Mouse (Mus musculus) thymus, postnatal 0 days (tissue): ENCODE measurements around the gene Cmss1. TPM values are rescaled to one million over a fixed set of nuclear protein-coding genes. Genes with fewer than 3 reads are reported as not detected.

Experiments
- DNase-seq: peaks from one replicate; pipeline ENCODE4 v3.0.0-alpha.2; 2015; ENCODE audit warnings: low spot score
- polyA plus RNA-seq: library from polyadenylated mRNA; unstranded; fragments of >200 nt; fragmentation: Nextera tagmentation; extraction: Ambion mirVana; gene quantifications from 2 replicates; pipeline ENCODE4 v1.2.1, GENCODE M21; 2015

Cmss1 gene
- polyA plus RNA-seq, 1 experiment from 2014 or later: 55.4 TPM

DNA sequence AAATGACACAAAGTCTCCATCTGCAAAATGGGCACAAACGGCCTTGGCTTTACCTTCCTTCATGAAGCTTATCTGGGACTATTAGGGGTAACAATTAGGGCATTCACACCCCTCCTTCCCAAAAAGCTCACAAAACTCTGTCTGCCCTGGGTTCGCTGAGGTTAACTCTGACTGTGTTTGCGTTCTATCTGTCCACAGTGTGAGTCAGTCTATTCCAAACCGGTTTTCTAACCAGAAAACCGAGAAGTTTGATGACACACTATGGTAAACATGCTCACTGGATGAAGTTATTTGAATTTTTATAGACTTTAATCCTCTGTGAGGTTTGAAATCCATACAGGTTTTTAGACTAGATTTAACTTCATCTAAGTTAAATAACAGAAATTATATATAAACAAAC is 81.6 kb downstream of the Cmss1 start:
- DNase-seq: no peak

GRCm38 (mm10) chr16:57515636-57516035 is 91.0 kb downstream of the Cmss1 start:
- DNase-seq: no peak

- no peak for DNase-seq
Measured at GRCm38 (mm10) chr16:57514371-57514770, 92.3 kb downstream of the Cmss1 start.

DNA sequence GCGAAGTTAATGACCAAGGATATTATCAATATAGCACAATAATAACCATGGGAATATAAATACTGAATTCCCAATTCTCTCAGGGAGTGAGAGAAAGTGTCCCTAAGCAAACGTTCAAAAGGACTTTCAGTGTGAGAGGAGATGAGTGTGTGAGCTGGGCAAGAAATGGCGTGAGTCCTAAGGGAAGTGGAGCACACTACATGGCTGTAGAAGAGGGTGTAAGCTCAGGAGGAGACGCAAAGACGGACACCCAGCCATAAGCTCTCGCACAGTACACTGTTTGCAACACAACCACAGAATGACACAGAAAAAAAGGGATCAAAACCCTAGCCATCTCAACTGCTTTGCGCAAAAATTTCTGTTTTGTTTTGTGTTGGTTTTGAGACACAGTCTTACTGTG is 93.1 kb downstream of the Cmss1 start:
- no peak for DNase-seq

- DNase-seq: no peak
Measured at GRCm38 (mm10) chr16:57509099-57509498, 97.6 kb downstream of the Cmss1 start.

GRCm38 (mm10) chr16:57508351-57508750 is 98.3 kb downstream of the Cmss1 start:
- DNase-seq: no peak

- DNase-seq: no peak
Measured at GRCm38 (mm10) chr16:57506133-57506532, 100.5 kb downstream of the Cmss1 start.

GRCm38 (mm10) chr16:57504728-57505127 is 101.9 kb downstream of the Cmss1 start:
- no peak for DNase-seq

GRCm38 (mm10) chr16:57502761-57503160 is 103.9 kb downstream of the Cmss1 start:
- no peak for DNase-seq

DNA sequence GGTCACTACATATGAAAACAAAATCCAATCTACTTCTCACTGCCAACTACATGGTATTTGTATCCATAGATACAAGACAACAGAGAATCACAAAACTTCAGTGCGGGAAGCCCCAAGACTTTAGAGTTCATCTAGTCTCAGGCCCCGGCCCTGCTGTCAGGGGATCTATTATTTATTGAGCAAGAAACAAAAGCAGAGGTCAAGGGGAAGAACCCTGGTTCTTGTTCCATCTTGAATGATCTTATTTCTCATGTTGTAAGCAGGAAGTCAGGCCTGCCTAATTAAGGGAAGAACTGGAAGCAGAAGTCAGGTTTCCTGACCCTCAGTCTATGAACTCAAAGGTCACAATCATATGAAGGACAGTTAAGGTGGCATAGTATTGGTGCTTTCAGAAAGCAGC is 104.4 kb downstream of the Cmss1 start:
- no peak for DNase-seq

DNA sequence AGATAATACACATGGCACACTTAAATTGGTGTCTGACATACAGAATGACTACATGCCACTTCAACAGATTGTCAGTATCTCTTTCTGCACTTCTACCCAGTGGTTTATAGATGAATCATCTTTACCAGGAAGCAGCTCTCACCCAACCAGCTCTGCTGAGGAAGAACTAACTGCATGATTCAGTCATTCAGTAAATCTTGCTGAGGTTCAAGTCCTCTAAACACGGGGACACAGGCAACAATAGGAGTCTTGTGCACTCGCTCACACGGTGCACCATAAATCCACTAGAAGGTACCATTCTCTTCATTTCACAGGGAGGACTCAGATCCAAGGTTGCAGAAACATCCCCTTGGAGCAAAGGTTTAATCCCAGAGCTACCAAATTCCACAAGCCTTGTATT is 105.8 kb downstream of the Cmss1 start:
- DNase-seq: peak; percentile 4

DNA sequence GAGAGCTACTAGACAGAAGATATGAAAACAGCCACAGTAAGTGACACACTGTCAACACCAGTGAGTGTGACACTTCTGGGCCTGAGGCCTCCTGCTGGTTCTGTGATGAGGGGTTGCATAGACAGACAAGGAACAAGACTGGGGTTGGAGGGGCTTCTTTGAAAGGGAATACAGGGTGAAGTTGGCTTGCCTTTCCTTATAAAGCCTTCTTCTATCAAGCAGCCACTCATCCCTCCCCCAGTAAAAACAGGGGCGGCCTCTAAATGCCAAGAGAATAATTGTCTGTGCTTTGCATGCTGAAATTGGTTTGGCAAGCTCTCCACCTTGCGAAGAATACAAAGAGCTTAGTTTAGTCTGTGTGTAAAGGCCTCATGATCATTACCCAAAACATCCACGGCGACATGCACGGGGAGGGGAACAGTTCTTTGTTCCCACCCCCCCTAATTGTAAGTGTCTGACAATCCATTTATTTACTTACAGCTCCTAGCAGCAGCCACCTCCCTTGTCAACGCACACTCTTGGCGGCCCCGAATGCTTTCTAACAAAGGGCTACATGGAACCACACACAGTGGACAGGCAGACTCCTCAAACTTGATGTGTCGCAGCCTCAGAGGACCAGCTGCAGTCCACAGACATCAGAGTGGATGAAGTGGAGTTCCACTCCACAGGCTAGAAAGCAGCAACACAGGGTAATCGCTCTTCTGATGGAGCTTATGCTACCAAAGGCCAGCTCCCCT is 110.1 kb downstream of the Cmss1 start:
- DNase-seq: no peak

- DNase-seq: peak; percentile 20
Measured at GRCm38 (mm10) chr16:57495476-57496203, 111.0 kb downstream of the Cmss1 start.

- no peak for DNase-seq
Measured at GRCm38 (mm10) chr16:57491853-57492252, 114.8 kb downstream of the Cmss1 start.

DNA sequence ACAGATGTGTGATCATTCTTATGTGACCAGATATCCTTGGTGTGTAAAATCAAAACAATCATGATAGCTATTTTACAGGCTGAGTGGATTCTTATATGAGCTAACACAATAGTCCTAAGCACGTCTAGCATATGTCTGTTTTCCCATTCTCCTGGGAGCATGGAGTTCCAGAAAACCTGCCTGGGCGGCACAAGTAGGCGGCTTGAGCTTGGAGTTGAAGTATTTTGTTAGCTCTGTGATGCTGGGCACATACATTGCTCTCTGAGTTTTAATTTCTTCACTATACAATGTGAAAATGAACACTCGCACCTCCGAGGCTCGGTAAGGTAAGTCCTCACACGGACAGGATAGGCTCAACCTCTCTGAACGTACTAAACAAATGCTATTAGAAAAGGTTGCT is 116.0 kb downstream of the Cmss1 start:
- DNase-seq: no peak

- DNase-seq: no peak
Measured at GRCm38 (mm10) chr16:57488661-57489060, 118.0 kb downstream of the Cmss1 start.

DNA sequence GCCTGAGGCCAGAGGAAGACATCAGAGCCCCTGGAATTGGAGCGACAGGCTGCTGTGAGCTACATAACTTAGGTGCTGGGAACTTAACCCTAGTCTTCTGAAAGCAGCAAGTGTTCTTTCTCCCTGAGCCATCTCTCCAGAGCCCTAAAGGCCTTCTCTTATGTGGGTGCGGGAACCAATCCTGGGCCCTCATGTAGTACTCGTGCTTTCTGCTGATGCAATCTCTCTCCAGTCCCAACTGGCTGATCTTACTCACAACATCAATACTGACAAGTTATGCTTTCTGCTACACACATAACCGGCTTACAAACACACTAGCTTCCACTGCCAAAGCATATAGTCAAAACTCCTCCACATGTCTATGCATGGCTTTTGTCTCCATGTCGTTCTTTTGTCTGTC is 120.4 kb downstream of the Cmss1 start:
- no peak for DNase-seq

DNA sequence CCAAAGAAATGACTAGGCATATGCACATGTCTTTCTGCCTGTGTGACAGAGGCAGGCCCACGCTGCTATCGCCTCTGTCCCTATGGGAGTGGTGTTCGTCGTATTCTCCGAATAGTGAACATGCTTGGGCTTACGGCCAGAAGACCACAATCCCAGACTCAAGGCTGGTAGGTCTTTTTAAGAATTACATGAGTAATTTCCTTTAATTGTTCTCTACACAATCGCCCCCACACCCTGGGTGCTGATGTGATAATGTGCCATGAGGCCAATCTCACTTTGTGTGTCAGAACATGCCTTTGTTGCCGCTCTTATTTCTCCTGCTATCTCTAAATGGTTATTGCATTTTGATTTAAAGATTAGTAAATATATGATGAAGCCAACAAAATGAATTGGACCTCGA is 121.4 kb downstream of the Cmss1 start:
- DNase-seq: no peak

- DNase-seq: no peak
Measured at GRCm38 (mm10) chr16:57484043-57484795, 122.4 kb downstream of the Cmss1 start.

DNA sequence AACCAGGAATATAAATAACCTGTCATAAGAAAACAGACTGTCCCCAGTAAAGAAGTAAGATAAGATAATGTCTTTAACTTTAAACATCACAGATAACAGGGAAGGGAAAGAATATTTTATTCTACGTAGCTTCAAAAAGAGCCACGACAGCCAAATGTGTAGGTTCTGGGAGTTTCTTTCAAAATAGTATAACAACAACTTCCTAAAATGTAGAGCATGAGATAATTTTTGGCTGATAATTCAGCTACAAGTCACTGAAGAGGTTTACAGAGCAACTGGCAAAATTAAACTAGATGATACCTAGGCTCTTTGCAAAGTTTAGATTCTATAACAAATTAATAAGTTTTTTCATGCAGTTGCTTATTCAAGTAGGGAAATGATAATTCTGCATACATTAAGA is 123.2 kb downstream of the Cmss1 start:
- no peak for DNase-seq

DNA sequence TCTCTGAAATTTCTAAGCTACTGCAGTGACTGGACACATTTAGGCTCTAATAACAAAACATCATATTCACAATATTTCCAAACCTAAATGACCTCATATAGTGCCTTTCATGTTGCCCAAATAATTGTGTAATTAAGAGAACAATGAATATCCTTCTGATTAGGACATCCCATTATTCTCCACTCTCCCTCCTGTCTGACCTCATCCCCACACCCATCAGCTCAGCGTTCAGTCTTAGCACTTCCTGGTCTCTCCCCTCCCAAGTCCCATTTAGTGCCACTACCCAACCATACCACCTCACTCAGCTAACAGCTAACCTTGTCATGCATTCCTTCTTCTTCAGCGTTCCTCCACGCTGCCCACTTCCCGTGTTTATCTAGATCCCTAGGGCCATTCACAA is 123.8 kb downstream of the Cmss1 start:
- DNase-seq: no peak

DNA sequence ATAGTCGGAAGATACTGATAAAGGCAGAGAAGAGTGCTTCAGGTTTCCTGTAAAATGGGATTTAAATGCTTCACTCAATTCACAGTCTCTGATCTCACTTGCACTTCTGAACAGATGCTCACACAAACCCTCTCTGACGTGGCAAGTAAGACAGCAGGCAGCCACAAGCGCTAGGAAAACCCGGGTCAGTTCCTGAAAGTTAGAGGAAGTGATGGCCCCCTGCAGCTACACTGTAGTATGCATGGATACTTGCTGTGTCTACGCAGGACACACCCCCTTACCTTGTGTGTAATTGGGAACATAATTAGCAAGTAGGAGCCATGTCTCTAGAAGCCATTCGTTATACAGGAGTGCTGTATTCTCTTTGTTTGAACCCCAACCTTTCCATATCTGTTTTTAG is 124.4 kb downstream of the Cmss1 start:
- DNase-seq: peak; percentile 23
